ENCODE assay signal across 9 mouse cellular contexts in the genomic region with DNA sequence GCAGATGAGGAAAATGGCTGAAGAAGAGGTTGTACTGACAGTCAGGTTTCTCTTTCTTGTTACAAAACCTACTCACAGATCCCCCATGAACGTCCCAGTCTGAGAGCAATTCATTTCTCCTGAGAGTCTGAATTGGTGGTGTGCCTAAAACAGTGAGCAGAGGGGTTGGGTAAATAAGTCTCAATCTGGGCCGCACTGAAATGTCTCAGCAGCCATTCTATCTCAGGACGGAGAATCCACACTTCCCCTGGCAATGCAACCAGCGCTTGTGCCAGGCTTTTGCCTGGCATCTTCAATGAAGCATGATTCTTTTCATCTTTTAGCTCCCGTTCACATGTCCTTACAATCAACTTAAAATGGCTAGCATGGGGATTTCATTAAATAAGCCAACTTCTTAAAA.
"Had no signal": no experiment of that assay in that cellular context is flagged by ENCODE, and none has a peak within 500 bp of the region (broad histone marks: within the 10 kb centered on the region; RNA-seq: fewer than 3 reads in every experiment).

No protein-coding gene starts in this region.

- DNase-seq: lung, adult 18-20 months; lung, embryonic 14.5 days; lung, postnatal 10 days; lung, postnatal 4 days; midbrain, embryonic 14.5 days; right cerebral cortex, postnatal 14 days; thymus, adult 2 months; thymus, postnatal 25 days; thymus, postnatal 4 days had no signal
